Mouse (Mus musculus): ENCODE measurements at regions not wholly inside any gene's neighbourhood (a gene's known extent, or its start where the extent isn't known, plus 50 kb on each side); places are given as distances from the start of the nearest gene placed in this dataset.

- TF ChIP-seq CTCF (IDR thresholded peaks at IDR 0.05) = peak; percentile 38
- TF ChIP-seq EP300 (IDR thresholded peaks at IDR 0.05; ENCODE audit: insufficient read depth, low read depth, low read length) = no peak
Measured at GRCm38 (mm10) chr1:150257596-150257995, 61.6 kb upstream of the Pdc start.
